Mouse (Mus musculus) gastrocnemius, postnatal 14 days (tissue): ENCODE measurements around the gene Vmn2r80. TPM values are rescaled to one million over a fixed set of nuclear protein-coding genes. Genes with fewer than 3 reads are reported as not detected.
"Not testable (repeated sequence)": the region's sequence is repeated elsewhere in the genome, so short reads cannot be mapped to it uniquely, and the experiment has no call there.

Source experiments
- DNase-seq: peaks from one replicate; pipeline ENCODE4 v3.0.0; 2021; ENCODE audit warnings: mixed read lengths
- intact Hi-C: fragments of 180-260 bp; cut with DNase I; formaldehyde crosslinking; loops from one replicate; pipeline ENCODE4 v1.15.1; 2025; ENCODE audit warnings: low total_unique reads
- long read RNA-seq, 2 experiments: library from polyadenylated mRNA; stranded (forward); transcript quantifications; one replicate each; pipeline ENCODE4 v2.0.0; 2021
- total RNA-seq, 2 experiments: library from RNA; stranded (reverse); gene quantifications; 2 replicates each; pipeline ENCODE4 v1.2.3; 2021

Gene Vmn2r80
- total RNA-seq = not detected
- long read RNA-seq, experiment 1 = 0 reads
- long read RNA-seq, experiment 2 = 0 reads

DNA sequence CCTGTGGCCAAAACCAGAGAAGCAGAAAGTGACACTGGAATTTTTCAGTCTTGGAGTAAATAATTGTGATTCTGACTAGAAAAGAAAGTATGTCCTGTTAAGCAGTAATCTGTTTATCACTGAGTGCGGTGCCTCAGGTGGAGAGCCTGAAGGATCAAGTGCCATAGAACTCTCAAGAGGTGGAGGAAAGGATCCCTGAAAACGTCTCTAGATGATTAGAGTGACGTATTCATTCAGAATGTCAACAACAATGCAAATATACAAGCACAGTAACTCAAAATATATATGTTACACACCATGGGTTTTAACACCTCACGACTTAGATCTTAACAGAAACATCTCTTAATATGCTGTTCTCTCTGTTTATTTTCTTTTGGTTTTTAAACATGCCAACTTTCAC, at the start of gene Vmn2r80:
Vmn2r80 (plus strand) TSS at position 301 of the 400 bp plus-strand sequence.
- DNase-seq, intact Hi-C loops: not testable (repeated sequence)

DNA sequence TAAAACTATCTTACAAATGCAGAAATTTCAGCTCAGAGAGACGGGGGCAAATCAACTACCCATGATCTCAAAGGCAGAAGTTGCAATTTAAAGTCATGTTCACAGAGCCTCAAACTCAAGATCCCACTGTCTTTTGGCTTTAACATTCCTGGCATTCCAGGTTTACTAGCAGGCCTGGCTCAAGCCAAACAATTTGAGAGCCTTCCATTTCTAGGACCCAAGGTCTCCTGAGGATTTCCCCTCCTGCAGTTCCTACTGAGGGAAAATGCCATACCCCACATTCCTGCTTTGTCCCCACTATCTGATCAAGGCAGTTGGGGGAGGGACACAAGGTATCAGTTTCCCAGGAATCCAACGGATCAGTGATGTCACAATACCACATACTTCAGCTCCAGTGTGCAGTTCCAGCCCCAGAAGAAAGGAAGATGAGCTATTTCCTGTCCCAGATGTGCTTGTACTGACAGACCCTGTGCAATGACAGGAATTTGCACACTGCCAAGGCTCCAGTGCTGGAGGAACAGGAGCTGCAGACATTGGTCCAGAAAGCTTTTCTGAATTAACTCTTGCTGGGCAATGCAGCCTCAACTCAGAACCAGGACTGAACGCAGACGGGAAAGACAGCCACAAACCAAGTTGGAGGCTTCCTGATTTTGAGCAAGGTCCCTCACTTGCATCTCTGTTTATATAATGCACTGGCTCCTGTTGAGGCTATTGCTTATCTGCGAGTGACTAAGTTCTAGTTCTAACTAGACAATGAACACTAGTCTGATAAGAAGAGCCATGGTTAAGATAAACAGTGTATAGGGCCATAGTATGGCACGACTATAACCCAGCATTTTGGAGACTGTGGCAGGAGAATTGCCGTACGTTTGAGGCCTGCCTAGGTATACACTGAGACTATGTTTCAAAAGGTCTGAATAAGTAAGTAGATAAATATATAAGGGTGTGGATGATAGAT, 42.0 kb upstream of the Vmn2r80 start:
- intact Hi-C loops = no loop called here
- no peak for DNase-seq

DNA sequence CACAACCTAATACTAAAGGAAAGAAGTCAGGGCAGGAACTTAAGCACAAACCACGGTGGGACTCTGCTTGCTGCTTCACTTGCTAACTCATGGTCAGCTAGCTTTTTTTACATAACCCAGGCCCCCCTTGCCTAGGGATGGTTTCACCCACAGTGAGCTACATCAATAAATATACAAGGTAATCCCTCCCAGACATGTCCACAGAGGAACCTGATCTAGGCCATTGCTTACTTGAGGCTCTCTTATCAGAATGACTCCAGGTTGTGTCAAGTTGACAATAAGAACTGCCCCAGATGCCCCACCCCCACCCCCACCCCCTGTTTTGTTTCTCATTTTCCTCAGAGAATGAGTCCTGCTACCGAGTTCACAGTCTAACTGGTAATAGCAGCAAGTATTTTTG, 41.0 kb upstream of the Vmn2r80 start:
- intact Hi-C loops = no loop called here
- no peak for DNase-seq

DNA sequence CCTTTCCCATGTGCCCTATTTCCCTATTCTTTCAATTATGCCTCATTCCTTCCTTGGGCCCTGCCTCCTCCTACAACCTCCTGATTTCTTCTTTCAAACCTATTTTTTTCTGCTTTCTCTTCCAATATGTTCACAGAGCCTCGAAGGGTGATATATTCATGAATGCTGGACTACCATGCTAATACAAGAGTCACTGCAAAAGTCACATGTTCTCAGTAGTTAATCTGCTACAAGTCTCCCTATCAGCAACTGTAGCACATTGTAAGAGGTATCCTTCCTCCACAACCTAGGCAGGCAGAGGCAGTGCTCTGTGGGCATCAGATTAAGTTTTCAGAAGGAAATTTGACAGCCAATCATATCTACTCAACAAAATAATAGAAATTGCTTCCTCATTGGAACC, 39.4 kb upstream of the Vmn2r80 start:
- no peak for DNase-seq
- intact Hi-C loops = no loop called here

DNA sequence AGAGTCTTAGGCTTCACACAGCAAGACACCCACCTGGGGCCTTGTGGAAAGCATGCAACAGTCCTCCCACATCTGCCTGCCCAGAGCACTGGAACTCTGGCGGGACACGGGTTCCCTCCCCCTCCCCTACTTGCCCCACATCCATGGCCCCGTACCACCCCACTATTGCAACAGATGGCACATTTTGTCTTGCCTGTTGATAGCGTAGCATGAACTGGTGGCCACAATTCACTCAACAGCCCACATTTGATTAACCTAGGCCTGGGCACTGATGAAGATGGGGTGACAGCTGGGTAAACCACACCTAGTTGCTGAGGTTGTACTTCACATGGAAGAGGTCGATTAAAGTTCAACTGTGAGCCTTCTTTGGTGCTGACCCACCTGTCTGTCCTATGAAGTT, 38.1 kb upstream of the Vmn2r80 start:
- no peak for DNase-seq
- intact Hi-C loops = no loop called here

DNA sequence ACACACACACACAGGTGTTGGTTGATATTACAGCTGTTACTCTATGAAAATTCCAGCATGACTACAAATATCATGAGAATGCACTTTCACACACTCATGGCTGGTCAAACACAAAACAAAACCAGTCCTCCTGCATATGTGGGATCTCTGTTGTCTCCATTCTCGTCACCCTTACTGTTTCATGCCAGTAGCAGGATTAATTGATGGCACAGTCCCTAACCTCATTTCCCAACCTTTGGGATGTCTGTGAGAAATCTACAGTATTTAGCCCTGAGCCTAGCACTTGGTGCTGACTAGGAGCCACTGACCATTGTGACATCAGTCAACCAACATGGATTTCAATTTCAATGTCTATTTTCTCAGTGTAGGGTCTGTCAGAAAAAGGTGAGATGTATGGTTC, 33.5 kb upstream of the Vmn2r80 start:
- no peak for DNase-seq
- intact Hi-C loops = loop anchor here (5.0 kb wide), 1 partner anchor 353 kb away; no protein-coding TSS in a partner anchor

DNA sequence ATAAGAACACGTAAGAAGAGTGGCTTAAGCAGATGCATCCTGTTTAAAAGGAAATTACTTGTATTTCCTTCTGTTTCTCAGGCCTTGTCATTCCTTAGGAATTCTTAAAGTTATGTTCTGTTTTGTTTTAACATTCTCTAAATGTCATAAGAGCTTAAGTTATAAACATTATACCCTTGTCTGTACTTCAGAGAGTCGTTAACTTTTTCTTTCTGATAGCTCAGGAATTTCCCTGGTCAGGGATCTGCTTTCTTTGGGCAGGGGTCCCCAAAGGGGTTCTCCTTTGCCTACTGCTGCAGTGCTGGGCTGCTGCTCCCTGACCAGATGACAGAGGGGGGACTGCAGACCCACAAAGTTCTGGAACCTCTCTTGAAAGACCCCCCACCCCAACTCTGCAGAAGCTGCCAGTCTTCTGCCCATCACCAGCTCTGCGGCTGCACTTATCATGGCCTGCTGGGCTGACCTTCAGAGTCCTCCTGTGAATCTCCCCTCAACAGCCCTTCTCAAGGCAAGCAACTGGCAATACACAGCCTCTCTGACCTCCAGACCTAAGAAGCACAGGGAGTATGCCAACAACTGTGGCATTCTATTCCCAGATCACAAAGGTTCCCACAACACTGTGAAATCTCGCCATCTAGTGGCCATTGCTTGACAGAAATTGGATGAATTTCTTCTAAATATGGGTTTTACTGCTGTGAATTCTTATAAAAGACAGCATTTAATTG, 32.3 kb upstream of the Vmn2r80 start:
- intact Hi-C loops = loop anchor here (5.0 kb wide), 1 partner anchor 354 kb away; no protein-coding TSS in a partner anchor
- DNase-seq = peak; percentile 45

DNA sequence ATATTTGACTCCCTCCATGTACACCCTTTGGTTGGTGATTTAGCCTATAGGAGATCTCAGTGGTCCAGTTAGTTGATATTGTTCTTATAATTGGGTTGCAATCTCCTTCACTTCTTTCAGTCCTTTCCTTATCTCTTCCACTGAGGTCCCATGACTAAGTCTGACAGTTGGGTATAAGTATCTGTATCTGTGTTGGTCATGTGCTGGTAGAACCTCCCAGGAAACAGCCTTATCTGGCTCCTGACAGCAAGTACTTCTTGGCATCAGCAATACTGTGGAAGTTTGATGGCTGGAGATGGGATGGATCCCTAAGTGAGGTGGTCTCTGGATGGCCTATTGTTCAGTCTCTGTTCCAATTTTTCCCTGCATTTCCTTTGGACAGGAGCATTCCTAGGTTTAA, 3.0 kb downstream of the Vmn2r80 start:
- intact Hi-C loops = no loop called here
- no peak for DNase-seq

DNA sequence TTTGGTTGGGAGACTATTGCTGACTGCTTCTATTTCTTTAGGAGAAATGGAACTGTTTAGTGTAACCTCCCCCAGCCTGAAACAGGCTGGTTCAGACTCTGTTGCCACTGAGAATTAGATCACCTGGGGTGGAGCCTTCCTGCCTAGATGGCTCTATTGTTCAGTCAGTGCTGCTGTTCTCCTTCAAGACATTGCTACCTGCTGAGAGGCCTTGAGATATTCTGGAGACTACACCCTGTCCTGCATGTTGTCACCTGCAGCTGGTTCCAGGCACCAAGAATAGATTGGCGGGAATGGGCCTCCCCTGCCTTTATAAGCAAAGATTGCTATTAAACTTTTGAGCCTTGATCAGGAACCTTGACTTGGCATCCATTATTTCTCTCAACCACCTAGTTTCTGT, 51.4 kb downstream of the Vmn2r80 start:
- intact Hi-C loops = not testable (repeated sequence)

DNA sequence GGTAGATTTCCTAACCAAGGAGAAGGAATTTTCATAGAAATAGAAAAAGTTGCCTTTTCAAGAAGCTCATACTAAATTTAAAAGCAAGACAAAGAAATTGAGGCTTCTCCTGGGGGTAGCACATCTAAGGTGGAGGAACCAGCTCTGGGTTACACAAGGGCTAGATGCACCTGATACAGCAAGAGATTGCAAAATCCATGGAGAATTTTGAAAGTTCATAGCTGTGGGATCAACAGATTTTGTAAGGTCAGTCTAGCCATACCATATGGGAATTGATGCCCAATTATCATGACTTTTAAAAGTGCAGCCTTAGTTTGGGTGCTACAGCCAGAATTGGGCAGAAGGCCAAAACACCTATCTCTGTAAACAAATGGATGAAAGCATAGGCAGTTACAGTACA, 71.9 kb downstream of the Vmn2r80 start:
- intact Hi-C loops = no loop called here

More for the DNA sequence above, 51.4 kb downstream of the Vmn2r80 start:
- not testable (repeated sequence) for DNase-seq

DNA sequence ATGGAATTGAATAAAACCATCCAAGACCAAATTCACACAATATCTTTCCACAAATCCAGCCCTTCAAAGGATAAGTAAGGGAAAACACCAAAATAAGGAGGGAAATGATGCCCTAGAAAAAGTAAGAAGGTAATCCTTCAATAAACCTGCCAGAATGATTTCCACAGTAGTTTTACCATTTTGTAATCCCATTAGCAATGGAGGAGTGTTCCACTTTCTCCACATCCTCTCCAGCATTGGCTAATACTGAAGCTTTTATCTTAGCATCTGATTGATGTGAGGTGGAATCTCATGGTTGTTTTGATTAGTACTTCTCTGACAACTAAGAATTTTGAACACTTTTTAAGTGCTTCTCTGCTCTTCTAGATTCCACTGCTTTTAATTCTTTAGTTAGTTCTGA, 73.0 kb downstream of the Vmn2r80 start:
- DNase-seq = no peak

More for the DNA sequence above, 71.9 kb downstream of the Vmn2r80 start:
- DNase-seq = no peak

DNA sequence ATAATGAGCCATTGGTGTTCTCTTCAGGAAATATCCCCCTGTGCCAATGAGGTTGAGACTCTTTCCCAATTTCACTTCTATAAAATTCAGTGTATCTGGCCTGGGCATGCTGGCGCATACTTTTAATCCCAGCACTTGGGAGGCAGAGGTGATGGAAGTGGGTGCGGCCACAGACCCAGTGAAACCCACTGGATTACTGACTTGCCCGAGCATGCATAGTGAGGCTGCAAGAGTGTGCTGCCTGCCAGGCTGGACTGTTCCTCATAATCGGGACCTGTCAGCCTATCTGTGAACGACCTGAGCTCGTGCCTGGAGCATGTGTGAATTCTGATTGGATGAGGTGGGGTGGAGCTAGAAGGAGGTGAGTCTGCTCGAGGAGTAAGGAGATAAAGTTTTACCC, 73.6 kb downstream of the Vmn2r80 start:
- intact Hi-C loops = no loop called here

More for the DNA sequence above, 73.0 kb downstream of the Vmn2r80 start:
- intact Hi-C loops = no loop called here

More for the DNA sequence above, 73.6 kb downstream of the Vmn2r80 start:
- DNase-seq = no peak

Other genes starting within 250 kb of the Vmn2r80 start
- gene Olfr1354, start 235.6 kb upstream of the Vmn2r80 start, total RNA-seq = not detected
- not detected for gene Olfr8, start 198.1 kb upstream of the Vmn2r80 start, total RNA-seq
- gene Olfr1353, start 185.5 kb upstream of the Vmn2r80 start, total RNA-seq = not detected
- not detected for gene Olfr1352, start 167.7 kb upstream of the Vmn2r80 start, total RNA-seq
- gene Olfr1351, start 136.3 kb upstream of the Vmn2r80 start, total RNA-seq = not detected
- not detected for gene Olfr57, start 120.0 kb upstream of the Vmn2r80 start, total RNA-seq
- 10 to 100 TPM in 1 of 2 experiments, 1 to 10 TPM in 1; 9.6 to 10.5 TPM for gene 2610008E11Rik, start 51.2 kb upstream of the Vmn2r80 start, total RNA-seq
- not detected for gene Vmn2r81, start 98.9 kb downstream of the Vmn2r80 start, total RNA-seq
- not detected for gene Vmn2r82, start 207.8 kb downstream of the Vmn2r80 start, total RNA-seq